Mouse (Mus musculus): ENCODE measurements at regions not wholly inside any gene's neighbourhood (a gene's known extent, or its start where the extent isn't known, plus 50 kb on each side); places are given as distances from the start of the nearest gene placed in this dataset.

- DNase-seq (ENCODE audit: low spot score), result no peak
Measured at GRCm38 (mm10) chr17:48592457-48592856, 137.8 kb downstream of the Unc5cl start.

DNA sequence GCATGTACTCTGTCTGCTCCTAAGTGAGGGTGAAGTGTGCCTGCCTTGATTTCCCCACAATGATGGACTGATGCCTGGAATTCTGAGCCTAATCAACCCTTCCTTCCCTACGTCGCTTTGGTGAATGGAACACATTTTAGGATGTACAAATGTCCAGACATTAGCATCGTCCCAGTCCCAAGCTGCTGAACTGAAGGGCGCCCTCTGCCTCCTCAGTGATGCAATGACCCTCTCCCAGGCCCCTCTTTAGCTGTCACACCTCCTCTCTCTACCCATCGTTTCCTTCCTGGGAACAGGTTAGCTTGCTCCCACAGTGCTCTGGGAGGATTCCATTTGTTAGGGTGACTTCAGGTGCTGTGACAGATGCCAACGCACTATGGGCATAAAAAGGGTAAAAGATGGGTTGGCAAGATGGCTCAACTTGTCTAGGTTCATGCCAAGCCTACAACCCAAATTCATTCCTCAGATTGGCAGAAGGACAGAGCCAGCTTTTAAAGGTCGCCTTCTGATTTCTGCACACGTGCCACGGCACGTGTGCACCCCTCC lies 140.8 kb downstream of the Unc5cl start:
- DNase-seq (ENCODE audit: low spot score), result no peak

DNA sequence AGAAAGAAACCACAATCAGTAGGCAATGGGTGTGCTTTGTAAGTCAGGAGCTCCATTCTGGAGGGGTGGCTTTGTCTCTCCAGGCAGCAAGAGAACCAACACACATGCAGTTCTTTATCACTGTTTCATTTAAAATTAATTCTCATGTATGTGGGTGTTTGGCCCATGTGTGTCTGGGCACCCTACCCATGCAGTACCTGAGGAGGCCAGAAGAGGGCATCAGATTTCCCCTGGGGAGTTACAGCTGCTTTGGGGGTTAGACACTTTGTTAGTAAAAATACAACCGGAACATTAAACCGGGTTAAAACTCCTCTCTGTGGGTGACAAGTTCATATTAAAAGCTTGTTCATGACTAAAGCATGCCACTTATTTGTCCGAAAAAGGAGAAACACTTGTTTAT lies 141.7 kb downstream of the Unc5cl start:
- DNase-seq (ENCODE audit: low spot score), result no peak

DNA sequence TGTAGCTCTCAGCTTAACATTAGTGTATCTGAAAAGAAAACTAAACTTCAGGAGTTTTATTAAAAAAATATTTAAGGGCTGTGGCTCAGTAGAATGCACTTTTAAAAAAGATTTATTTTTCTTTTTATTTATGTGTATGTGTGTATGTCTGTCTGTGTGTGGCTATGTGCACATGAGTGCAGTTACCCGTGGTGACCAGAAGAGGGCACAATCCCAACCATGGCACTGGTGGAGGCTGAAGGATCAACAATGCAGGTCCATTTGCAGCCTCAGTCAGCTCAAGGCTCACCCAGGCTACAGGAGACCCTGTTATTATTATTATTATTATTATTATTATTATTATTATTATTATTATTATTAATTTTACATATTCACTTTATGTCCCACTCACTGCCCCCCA lies 142.6 kb downstream of the Unc5cl start:
- DNase-seq (ENCODE audit: low spot score), result no peak

GRCm38 (mm10) chr17:48598471-48599141 lies 143.9 kb downstream of the Unc5cl start:
- no peak for DNase-seq (ENCODE audit: low spot score)

- no peak for DNase-seq (ENCODE audit: low spot score)
Measured at GRCm38 (mm10) chr17:48600176-48600575, 145.5 kb downstream of the Unc5cl start.

DNA sequence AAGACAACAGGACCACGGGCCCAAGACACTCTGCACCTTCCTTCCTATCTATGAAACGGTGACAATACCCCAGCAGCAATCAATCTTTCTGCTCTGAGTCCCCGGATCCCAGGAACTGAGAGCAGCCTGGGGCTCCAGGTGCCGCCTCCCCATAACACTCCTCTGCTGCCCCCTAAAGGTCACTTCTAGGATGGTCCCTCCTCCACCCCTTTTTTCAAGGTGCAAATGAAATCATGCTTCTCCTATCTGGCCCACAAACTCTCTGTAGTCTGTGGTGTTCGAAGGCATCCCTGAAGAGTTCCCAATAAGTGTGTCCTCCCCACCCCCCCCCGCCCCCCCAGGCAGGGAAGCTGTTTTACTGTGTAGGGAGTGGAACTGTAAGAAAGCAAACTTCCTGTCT lies 147.9 kb downstream of the Unc5cl start:
- DNase-seq (ENCODE audit: low spot score), result no peak

DNA sequence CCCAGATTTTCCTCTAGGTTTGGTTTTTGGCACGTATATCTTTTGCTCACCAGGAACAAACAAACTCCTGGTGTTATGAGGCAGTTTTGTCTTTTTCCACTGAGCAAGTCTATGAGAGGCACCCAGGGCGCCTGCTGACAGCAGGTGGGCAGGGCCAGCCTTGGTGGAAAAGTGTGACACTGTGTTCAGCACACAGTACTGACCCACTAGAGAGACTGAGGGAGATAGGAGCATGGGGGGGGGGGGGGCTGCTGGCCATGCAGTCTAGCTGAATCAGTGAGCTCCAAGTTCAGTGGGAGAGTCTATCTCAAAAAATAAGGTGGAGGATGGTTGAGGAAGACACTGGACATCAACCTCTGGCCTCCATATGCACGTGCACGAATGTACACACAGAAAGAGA lies 152.1 kb downstream of the Unc5cl start:
- no peak for DNase-seq (ENCODE audit: low spot score)

- DNase-seq (ENCODE audit: low spot score), result no peak
Measured at GRCm38 (mm10) chr17:48608315-48608714, 153.6 kb downstream of the Unc5cl start.

GRCm38 (mm10) chr17:48610107-48610506 lies 155.4 kb downstream of the Unc5cl start:
- no peak for DNase-seq (ENCODE audit: low spot score)

DNA sequence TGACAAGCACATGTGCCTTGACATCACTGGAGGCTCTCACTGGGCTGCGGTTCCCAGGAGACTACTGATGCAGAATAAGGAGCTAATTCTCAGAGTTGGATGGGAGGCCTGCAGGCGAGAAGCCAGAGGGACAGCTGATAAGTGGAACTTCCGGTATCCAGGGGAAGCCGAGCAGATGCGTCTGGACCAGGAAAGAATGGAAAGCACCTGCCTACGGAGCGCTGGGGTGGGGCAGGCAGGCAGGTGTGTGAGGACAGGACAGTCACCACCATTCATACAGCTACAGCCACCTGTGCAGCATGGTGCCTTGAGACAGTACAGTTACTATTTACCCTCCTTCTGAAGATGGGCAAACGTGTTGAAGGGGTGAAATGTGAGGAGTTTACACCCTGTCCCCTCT lies 156.1 kb downstream of the Unc5cl start:
- no peak for DNase-seq (ENCODE audit: low spot score)

DNA sequence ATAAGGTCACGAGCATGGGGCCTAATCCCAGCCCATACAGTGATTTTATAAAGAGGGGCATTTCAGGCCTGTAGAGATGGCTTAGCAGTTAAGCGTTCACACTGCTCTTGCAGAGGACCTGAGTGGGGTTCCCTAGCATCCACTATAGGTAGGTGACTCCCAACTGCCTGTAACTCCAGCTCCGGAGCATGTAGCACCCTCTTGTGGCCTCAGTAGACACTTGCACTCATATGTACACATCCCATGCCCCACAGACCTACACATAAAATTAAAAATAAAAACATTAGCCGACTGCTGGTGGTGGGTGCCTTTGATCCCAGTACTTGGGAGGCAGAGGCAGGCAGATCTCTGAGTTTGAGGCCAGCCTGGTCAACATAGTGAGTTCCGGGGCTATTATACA lies 158.8 kb downstream of the Unc5cl start:
- no peak for DNase-seq (ENCODE audit: low spot score)

DNA sequence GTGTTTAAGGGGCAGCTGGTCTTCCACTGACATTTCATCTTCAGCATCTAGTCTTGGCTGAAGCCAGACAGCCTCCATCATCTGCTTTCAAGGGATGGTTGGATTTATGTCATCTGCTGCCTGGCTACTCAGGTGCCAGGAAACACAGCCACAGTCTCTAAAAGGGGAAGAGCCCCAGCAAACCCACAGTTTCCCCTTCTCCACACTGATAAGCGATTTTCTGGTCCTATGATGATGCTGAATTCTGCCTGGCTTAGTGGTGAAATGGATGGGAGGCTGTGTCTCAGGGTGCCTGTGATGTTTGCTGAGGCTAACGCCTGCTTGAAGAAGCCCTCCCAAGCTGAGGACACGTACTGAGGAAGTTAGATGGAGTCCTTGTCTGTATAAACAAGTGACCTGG lies 160.5 kb downstream of the Unc5cl start:
- DNase-seq (ENCODE audit: low spot score), result no peak

DNA sequence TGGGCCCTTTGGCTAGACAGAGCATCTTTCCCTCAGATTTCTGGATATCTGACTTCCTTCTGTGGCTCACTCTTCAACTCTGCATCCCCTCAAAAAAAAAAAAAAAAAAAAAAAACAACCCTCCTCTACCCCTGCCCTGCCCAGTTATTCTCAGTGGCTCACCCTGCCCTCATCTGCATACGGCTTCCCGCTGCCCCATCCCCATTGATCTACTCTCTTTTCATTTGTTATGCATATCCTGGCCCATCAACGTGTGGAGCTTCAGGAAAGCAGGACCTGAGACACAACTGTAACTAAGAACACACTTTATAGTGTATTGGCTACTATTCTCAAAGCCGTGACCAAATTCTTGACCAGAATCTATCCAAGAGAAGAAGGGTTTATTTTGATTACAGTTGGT lies 161.5 kb downstream of the Unc5cl start:
- no peak for DNase-seq (ENCODE audit: low spot score)

- no peak for DNase-seq (ENCODE audit: low spot score)
Measured at GRCm38 (mm10) chr17:48620896-48621295, 166.2 kb downstream of the Unc5cl start.

DNA sequence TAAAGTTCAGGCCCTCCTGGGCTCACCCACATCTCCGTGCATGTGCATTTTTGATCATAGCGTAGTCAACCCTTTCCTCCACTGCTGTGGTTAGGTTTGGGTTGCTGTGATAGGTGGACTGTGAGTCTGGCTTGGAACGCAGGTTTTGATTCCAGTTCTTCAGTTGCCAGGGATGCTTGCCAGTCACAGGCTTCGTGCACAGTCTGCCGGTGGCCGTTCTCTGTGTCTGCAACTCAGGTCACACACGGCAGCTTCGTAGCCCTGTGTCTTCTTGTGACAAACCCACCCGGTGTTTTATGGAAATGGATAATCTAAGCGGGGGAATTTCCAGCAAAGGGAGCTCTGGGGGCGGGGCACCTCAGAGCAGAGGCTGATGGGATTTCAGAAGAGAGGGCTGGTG lies 167.0 kb downstream of the Unc5cl start:
- DNase-seq (ENCODE audit: low spot score), result no peak

DNA sequence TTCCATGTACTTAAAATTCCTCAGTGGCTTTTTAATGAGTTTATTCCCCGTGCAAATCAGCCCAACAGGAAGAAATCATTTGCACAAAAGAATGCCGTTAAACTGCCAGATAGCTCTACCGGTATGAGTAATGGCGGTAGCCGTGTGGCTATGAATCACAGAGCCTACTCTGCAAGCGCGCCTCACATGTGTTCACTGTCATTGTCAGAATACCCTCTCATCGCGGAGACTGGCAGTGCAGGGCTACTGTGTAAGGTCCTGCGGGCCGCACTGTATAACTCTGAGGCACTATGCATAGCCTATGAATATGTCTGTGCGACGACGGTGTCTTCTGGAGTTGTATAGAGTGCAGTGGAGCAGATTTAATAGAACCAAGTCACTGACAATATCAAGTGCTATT lies 170.2 kb downstream of the Unc5cl start:
- DNase-seq (ENCODE audit: low spot score), result no peak

GRCm38 (mm10) chr17:48625971-48626370 lies 171.3 kb downstream of the Unc5cl start:
- DNase-seq (ENCODE audit: low spot score), result no peak

DNA sequence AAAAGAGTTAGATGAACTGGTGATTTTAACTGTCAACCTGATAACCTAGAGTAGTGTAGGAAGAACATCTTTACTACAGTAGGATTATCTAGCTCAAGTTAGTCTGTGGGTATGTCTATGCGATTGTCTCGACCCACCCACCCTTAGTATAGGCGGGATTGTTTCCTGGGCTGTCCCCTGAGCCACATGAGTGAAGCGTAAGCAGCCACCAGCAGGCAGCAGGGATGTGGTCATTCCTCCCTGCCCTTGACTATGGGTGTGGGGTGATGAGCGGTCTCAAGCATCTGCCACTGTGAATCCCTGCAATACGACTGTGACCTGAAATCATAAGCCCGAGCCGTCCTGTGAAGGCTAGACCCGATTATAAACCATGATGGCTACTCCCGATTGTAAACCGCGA lies 184.9 kb downstream of the Unc5cl start:
- DNase-seq (ENCODE audit: low spot score), result no peak

DNA sequence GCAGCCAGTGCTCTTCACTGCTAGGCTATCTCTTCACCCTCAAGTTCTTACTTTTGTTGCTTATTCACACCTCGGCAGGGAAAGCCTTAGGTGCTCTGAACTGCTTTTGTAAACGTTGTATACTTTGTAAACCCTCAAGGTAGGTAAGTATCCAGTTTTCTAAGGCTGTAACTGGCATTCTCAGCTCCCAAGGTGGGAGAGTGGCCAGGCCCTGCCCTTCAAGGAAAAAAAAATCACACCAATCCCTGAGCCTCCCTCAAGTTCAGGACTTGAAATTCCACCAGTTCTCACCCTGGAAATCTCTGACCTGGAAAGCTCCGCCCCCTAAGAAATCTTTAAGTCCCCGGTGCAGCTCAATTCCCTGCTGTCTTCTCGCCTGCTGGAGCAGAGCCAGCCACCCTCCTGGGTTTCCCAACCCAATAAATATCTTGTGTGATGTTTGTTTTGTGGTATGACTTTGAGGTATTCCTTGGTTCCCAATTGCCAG lies 188.9 kb downstream of the Unc5cl start:
- no peak for DNase-seq (ENCODE audit: low spot score)

- DNase-seq (ENCODE audit: low spot score), result no peak
Measured at GRCm38 (mm10) chr17:48645056-48645455, 190.4 kb downstream of the Unc5cl start.

DNA sequence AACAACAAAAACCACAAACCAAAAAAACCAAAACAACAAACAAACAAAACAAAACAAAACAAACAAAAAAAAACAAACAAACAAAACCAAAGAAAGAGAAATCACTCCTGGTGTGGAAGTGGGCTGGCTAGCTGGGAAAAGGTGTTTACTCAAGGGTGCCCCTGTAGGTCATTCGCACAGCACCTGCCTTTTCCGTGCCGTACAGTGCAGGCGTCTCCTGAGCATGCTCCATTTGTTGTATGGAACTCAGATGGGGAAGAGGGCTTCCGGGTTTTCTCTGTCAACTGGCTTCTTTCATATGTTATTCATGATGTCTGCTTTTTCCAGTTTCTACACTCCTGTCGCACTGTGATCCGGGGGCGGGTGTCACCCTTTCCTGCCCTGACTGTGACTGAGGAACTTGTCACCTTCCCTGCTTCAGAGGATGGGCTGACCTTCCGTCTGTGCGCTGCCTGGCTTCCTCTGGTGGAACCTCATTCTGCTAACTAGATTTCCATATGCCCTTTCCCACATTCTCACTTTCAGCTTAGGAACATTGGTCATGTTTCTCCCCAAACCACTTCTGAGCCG lies 192.0 kb downstream of the Unc5cl start:
- DNase-seq (ENCODE audit: low spot score), result no peak

GRCm38 (mm10) chr17:48647431-48647830 lies 192.7 kb downstream of the Unc5cl start:
- peak; percentile 7 for DNase-seq (ENCODE audit: low spot score)

- DNase-seq (ENCODE audit: low spot score), result no peak
Measured at GRCm38 (mm10) chr17:48650556-48650955, 195.9 kb downstream of the Unc5cl start.
